Mouse (Mus musculus) C2C12 (cell line): ENCODE data around the gene Gm6309.

Experiments
- CEBPB ChIP-seq: IDR thresholded peaks from one replicate; pipeline ENCODE4 v1.6.1; 2011; ENCODE audit warnings: low read depth, mild to moderate bottlenecking, control low read depth, moderate library complexity
- CTCF ChIP-seq: IDR thresholded peaks from one replicate; pipeline ENCODE4 v1.5.1; 2011; ENCODE audit not compliant: control insufficient read depth, insufficient read depth, insufficient read length
- MAX ChIP-seq: IDR thresholded peaks from one replicate; pipeline ENCODE4 v1.6.1; 2011; ENCODE audit warnings: mild to moderate bottlenecking, control low read depth
- MYOD1 ChIP-seq: IDR thresholded peaks from one replicate; pipeline ENCODE4 v1.6.1; 2011; ENCODE audit warnings: low read depth; ENCODE audit not compliant: control insufficient read depth, insufficient read length
- USF1 ChIP-seq: IDR thresholded peaks from one replicate; pipeline ENCODE4 v1.6.1; 2011; ENCODE audit warnings: low read depth, mild to moderate bottlenecking, control low read depth, moderate library complexity

DNA sequence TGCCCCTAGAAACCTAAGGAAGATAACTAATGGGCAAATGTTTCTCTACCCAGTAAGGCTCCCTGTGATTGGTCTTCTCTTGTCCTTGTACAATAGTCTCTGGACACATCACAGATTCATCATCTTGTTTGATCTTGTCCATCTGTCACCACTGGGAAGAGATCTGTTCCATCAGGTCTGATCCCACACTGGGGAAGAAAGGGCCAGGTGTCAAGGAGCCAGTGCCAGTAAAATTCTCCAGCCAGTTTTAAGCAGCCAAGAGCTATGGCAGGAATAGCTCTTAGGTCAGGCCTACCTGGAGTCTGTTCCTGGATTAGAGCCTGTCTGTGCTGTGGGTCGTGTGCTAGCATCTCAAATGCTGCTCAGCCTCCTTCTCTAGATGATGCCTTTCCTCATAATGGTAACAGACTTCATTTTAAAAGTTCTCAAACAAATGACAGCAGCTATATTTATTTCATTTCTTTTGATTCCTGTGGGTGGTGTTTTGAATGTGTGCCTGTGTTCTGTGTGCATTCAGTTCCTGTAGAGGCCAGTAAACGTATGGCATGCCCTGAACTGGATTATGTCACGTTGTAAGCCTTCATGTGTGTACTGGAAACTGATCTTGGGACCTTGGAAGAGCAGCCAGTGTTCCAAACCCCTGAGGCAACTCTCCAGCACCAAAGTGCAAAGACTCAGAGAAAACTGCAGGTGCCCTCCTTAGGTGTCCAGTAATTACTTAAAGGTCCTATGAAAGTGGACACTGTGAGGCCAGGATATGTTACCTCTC lies 20.2 kb upstream of the Gm6309 start:
- TF ChIP-seq CEBPB = no peak
- no peak for TF ChIP-seq CTCF
- no peak for TF ChIP-seq MAX
- TF ChIP-seq MYOD1 = no peak
- no peak for TF ChIP-seq USF1
